Mouse (Mus musculus) limb, embryonic 15.5 days (tissue): ENCODE data around the gene Tbc1d16. TPM values are rescaled to one million over a fixed set of nuclear protein-coding genes. Genes with fewer than 3 reads are reported as not detected.

Experiments
- ATAC-seq: fragments of 200-750 bp; cut with Nextera tagmentation; 2 replicates; pipeline ENCODE4 v1.8.0; 2017; ENCODE audit warnings: low read depth, moderate TSS enrichment; ENCODE audit not compliant: insufficient number of reproducible peaks, low FRiP score, low TSS enrichment
- H3K27ac ChIP-seq: fragments of 300-500 bp; sonication (generic); 2 replicates; pipeline ENCODE4 v1.5.1; 2015; ENCODE audit warnings: moderate library complexity, mild to moderate bottlenecking, inconsistent platforms
- H3K27me3 ChIP-seq: fragments of 300-500 bp; sonication (generic); 2 replicates; pipeline ENCODE4 v1.6.1; 2015; ENCODE audit warnings: inconsistent platforms
- H3K36me3 ChIP-seq: fragments of 300-500 bp; sonication (generic); 2 replicates; pipeline ENCODE4 v1.6.1; 2015; ENCODE audit warnings: inconsistent platforms
- H3K4me1 ChIP-seq: fragments of 300-500 bp; sonication (generic); 2 replicates; pipeline ENCODE4 v1.6.1; 2015; ENCODE audit warnings: inconsistent platforms
- H3K4me2 ChIP-seq: fragments of 300-500 bp; sonication (generic); 2 replicates; pipeline ENCODE4 v1.6.1; 2015; ENCODE audit warnings: mild to moderate bottlenecking, inconsistent platforms
- H3K4me3 ChIP-seq: fragments of 300-500 bp; sonication (generic); 2 replicates; pipeline ENCODE4 v1.5.1; 2015; ENCODE audit warnings: mild to moderate bottlenecking, inconsistent platforms
- H3K9ac ChIP-seq: fragments of 300-500 bp; sonication (generic); 2 replicates; pipeline ENCODE4 v1.6.1; 2015; ENCODE audit warnings: inconsistent platforms
- H3K9me3 ChIP-seq: fragments of 300-500 bp; sonication (generic); 2 replicates; pipeline ENCODE4 v1.6.1; 2016; ENCODE audit warnings: inconsistent platforms
- WGBS: fragments of 180-500 bp; shearing (Covaris S2); methylation state at CpG from one replicate; pipeline ENCODE4 v1.1.7; 2015; 5-methylcytosine and 5-hydroxymethylcytosine counted together
- polyA plus RNA-seq: library from polyadenylated mRNA; unstranded; fragments of >200 nt; fragmentation: Nextera tagmentation; extraction: Ambion mirVana; gene quantifications from 2 replicates; pipeline ENCODE4 v1.2.1, GENCODE M21; 2015

Gene Tbc1d16
- polyA plus RNA-seq, 1 experiment from 2014 or later: 17.4 TPM

GRCm38 (mm10) chr11:119162959-119163733 is 65.2 kb downstream of the Tbc1d16 start:
- 70% methylated on average over 22 of the region's 22 CpGs for WGBS
- Histone ChIP-seq H3K9me3 (no peaks in the 10 kb centered on the region), H3K4me3 (no peak overlapping the region), H3K27me3 (no peaks in the 10 kb centered on the region), H3K9ac (no peak overlapping the region), H3K4me1 (peaks cover 33% of the 10 kb centered on the region), H3K36me3 (no peaks in the 10 kb centered on the region), H3K4me2 (no peak overlapping the region), H3K27ac (no peak overlapping the region)
- no peak for ATAC-seq

GRCm38 (mm10) chr11:119161665-119162064 is 66.6 kb downstream of the Tbc1d16 start:
- H3K9me3 ChIP-seq: no peaks in the 10 kb centered on the region
- H3K4me1 ChIP-seq: peaks cover 48% of the 10 kb centered on the region
- H3K9ac ChIP-seq: no peak overlapping the region

GRCm38 (mm10) chr11:119160050-119160449 is 68.2 kb downstream of the Tbc1d16 start:
- WGBS: 76% methylated on average over 5 of the region's 5 CpGs
- Histone ChIP-seq H3K4me1 (peaks cover 51% of the 10 kb centered on the region), H3K27me3 (peaks cover 5% of the 10 kb centered on the region; the same call in 1 of the 2 replicates), H3K4me3 (no peak overlapping the region), H3K27ac (no peak overlapping the region), H3K36me3 (peaks cover 13% of the 10 kb centered on the region; the same call in 1 of the 2 replicates), H3K9me3 (no peaks in the 10 kb centered on the region), H3K9ac (no peak overlapping the region), H3K4me2 (no peak overlapping the region)
- ATAC-seq: no peak

More at GRCm38 (mm10) chr11:119161665-119162064, 66.6 kb downstream of the Tbc1d16 start:
- H3K27me3 ChIP-seq: no peaks in the 10 kb centered on the region
- ATAC-seq: no peak
- no peak overlapping the region for H3K4me2 ChIP-seq
- 84% methylated on average over 2 of the region's 2 CpGs for WGBS
- H3K27ac ChIP-seq: no peak overlapping the region
- no peak overlapping the region for H3K4me3 ChIP-seq
- no peaks in the 10 kb centered on the region for H3K36me3 ChIP-seq

GRCm38 (mm10) chr11:119159496-119159895 is 68.8 kb downstream of the Tbc1d16 start:
- ATAC-seq: no peak
- peaks cover 5% of the 10 kb centered on the region; the same call in 1 of the 2 replicates for H3K27me3 ChIP-seq
- H3K4me2 ChIP-seq: no peak overlapping the region
- H3K36me3 ChIP-seq: peaks cover 18% of the 10 kb centered on the region; the same call in 1 of the 2 replicates
- no peak overlapping the region for H3K4me3 ChIP-seq
- H3K27ac ChIP-seq: no peak overlapping the region
- H3K9ac ChIP-seq: no peak overlapping the region
- H3K4me1 ChIP-seq: peaks cover 47% of the 10 kb centered on the region
- WGBS: 41% methylated on average over 11 of the region's 11 CpGs
- no peaks in the 10 kb centered on the region for H3K9me3 ChIP-seq

- Histone ChIP-seq H3K36me3 (peaks cover 36% of the 10 kb centered on the region), H3K4me1 (peaks cover 41% of the 10 kb centered on the region), H3K4me3 (no peak overlapping the region), H3K9me3 (no peaks in the 10 kb centered on the region), H3K27ac (no peak overlapping the region), H3K4me2 (peak overlapping the region; percentile 2; the same call in 1 of the 2 replicates), H3K9ac (no peak overlapping the region), H3K27me3 (peaks cover 5% of the 10 kb centered on the region; the same call in 1 of the 2 replicates)
- no peak for ATAC-seq
- WGBS: 29% methylated on average over 20 of the region's 20 CpGs
These were observed 70.7 kb downstream of the Tbc1d16 start for GRCm38 (mm10) chr11:119157377-119158189.

- no peak overlapping the region for H3K4me3 ChIP-seq
- WGBS: 42% methylated on average over 24 of the region's 24 CpGs
- H3K36me3 ChIP-seq: peaks cover 41% of the 10 kb centered on the region
- peak overlapping the region; percentile 2; the same call in 1 of the 2 replicates for H3K4me2 ChIP-seq
- peaks cover 44% of the 10 kb centered on the region for H3K4me1 ChIP-seq
- ATAC-seq: no peak
- no peak overlapping the region for H3K9ac ChIP-seq
- peaks cover 5% of the 10 kb centered on the region; the same call in 1 of the 2 replicates for H3K27me3 ChIP-seq
- H3K27ac ChIP-seq: no peak overlapping the region
- H3K9me3 ChIP-seq: no peaks in the 10 kb centered on the region
These were observed 71.6 kb downstream of the Tbc1d16 start for GRCm38 (mm10) chr11:119156481-119157254.

GRCm38 (mm10) chr11:119155638-119156480 is 72.4 kb downstream of the Tbc1d16 start:
- no peak for ATAC-seq
- H3K9me3 ChIP-seq: no peaks in the 10 kb centered on the region

GRCm38 (mm10) chr11:119152321-119152831 is 75.9 kb downstream of the Tbc1d16 start:
- peaks cover 5% of the 10 kb centered on the region; the same call in 1 of the 2 replicates for H3K27me3 ChIP-seq
- H3K9me3 ChIP-seq: no peaks in the 10 kb centered on the region
- H3K36me3 ChIP-seq: peaks cover 77% of the 10 kb centered on the region
- H3K27ac ChIP-seq: no peak overlapping the region
- ATAC-seq: no peak
- WGBS: 30% methylated on average over 14 of the region's 14 CpGs
- no peak overlapping the region for H3K4me3 ChIP-seq
- peaks cover 21% of the 10 kb centered on the region for H3K4me1 ChIP-seq
- no peak overlapping the region for H3K9ac ChIP-seq
- H3K4me2 ChIP-seq: no peak overlapping the region

More at GRCm38 (mm10) chr11:119155638-119156480, 72.4 kb downstream of the Tbc1d16 start:
- Histone ChIP-seq H3K4me3 (no peak overlapping the region), H3K27me3 (peaks cover 5% of the 10 kb centered on the region; the same call in 1 of the 2 replicates), H3K9ac (no peak overlapping the region), H3K27ac (no peak overlapping the region), H3K36me3 (peaks cover 43% of the 10 kb centered on the region), H3K4me1 (peaks cover 47% of the 10 kb centered on the region), H3K4me2 (no peak overlapping the region)
- WGBS: 58% methylated on average over 30 of the region's 30 CpGs

- ATAC-seq: no peak
- no peaks in the 10 kb centered on the region for H3K9me3 ChIP-seq
- peaks cover 74% of the 10 kb centered on the region for H3K36me3 ChIP-seq
- WGBS: 86% methylated on average over 10 of the region's 10 CpGs
- H3K4me1 ChIP-seq: peaks cover 9% of the 10 kb centered on the region
- no peak overlapping the region for H3K27ac ChIP-seq
- H3K4me3 ChIP-seq: no peak overlapping the region
- no peak overlapping the region for H3K9ac ChIP-seq
- peaks cover under 1% of the 10 kb centered on the region; the same call in 1 of the 2 replicates for H3K27me3 ChIP-seq
- H3K4me2 ChIP-seq: no peak overlapping the region
These were observed 77.2 kb downstream of the Tbc1d16 start for GRCm38 (mm10) chr11:119151073-119151607.

- WGBS: 67% methylated on average over 10 of the region's 10 CpGs
- H3K9me3 ChIP-seq: no peaks in the 10 kb centered on the region
- no peak for ATAC-seq
- no peaks in the 10 kb centered on the region for H3K27me3 ChIP-seq
- H3K4me1 ChIP-seq: peaks cover 14% of the 10 kb centered on the region
- peaks cover 69% of the 10 kb centered on the region for H3K36me3 ChIP-seq
- no peak overlapping the region for H3K4me3 ChIP-seq
- no peak overlapping the region for H3K9ac ChIP-seq
- H3K4me2 ChIP-seq: no peak overlapping the region
- H3K27ac ChIP-seq: no peak overlapping the region
These were observed 77.9 kb downstream of the Tbc1d16 start for GRCm38 (mm10) chr11:119150442-119150841.
